In genomic region chr11:118212636-118213112, GRCm38 (mm10) we compare ENCODE assay signal across 10 mouse cellular contexts. TPM values are rescaled to one million over a fixed set of nuclear protein-coding genes. Genes with fewer than 3 reads are reported as not detected.
A peak's percentile ranks its signal among the peaks of the same experiment; 100 is the strongest.
DNase-seq lines count a peak whose midpoint lies in the region; ATAC-seq and TF ChIP-seq lines count a peak whose summit lies in the region.
"Had no signal": no experiment of that assay in that cellular context is flagged by ENCODE, and none has a peak within 500 bp of the region (broad histone marks: within the 10 kb centered on the region; RNA-seq: fewer than 3 reads in every experiment).

No protein-coding gene starts in this region.

- peak overlapping the region; percentile 97 for H3K27ac ChIP-seq in layer of hippocampus, adult 2 months
- H3K27ac ChIP-seq in MEL (ENCODE audit: control insufficient read depth, low read depth, low read length), result no peak overlapping the region
- peak overlapping the region; percentile 73 for H3K27ac ChIP-seq in forebrain, postnatal 0 days (ENCODE audit: low read depth, low read length)

- H3K27me3 ChIP-seq in MEL (ENCODE audit: control insufficient read depth in 1 of 2, insufficient read depth in 2 of 2, low read length in 2 of 2), result no peaks in the 10 kb centered on the region
- H3K27me3 ChIP-seq in forebrain, postnatal 0 days (ENCODE audit: insufficient read depth, low read length), result no peaks in the 10 kb centered on the region
- H3K27me3 ChIP-seq: midbrain, embryonic 12.5 days had no signal

- no peak for ATAC-seq in forebrain, postnatal 0 days
- peak; percentile 47 for ATAC-seq in megakaryocyte progenitor cell, adult 5-6 weeks (replicated peaks; ENCODE audit: poor library complexity)

- no peak for DNase-seq in layer of hippocampus, adult 2 months (ENCODE audit: low spot score in 2 of 2)
- DNase-seq in layer of hippocampus, postnatal 10 days (ENCODE audit: low spot score in 2 of 2), result no peak
- peak; percentile 57 for DNase-seq in MEL (ENCODE audit: low read depth, low spot score)
- DNase-seq in forebrain, postnatal 0 days, result no peak
- no peak for DNase-seq in layer of hippocampus, postnatal 14 days (ENCODE audit: low spot score in 2 of 2)
- no peak for DNase-seq in gastrocnemius, postnatal 10 days
- DNase-seq in right cerebral cortex, postnatal 10 days (ENCODE audit: low spot score in 2 of 2), result no peak
- DNase-seq: adrenal gland, postnatal 10 days had no signal

- no peak overlapping the region for H3K4me2 ChIP-seq in forebrain, postnatal 0 days (ENCODE audit: low read depth)
- H3K4me2 ChIP-seq: midbrain, embryonic 12.5 days had no signal

- H3K9me3 ChIP-seq in MEL (replicated peaks; ENCODE audit: insufficient read depth, low read length), result no peaks in the 10 kb centered on the region
- H3K9me3 ChIP-seq in forebrain, postnatal 0 days (ENCODE audit: low read length), result no peaks in the 10 kb centered on the region
- H3K9me3 ChIP-seq: midbrain, embryonic 12.5 days had no signal

- no peaks in the 10 kb centered on the region for H3K79me2 ChIP-seq in MEL (ENCODE audit: control insufficient read depth, insufficient read depth, low read length, poor library complexity)

- peaks cover 0 to 10% of the 10 kb centered on the region in 2 experiments; a peak in 2 of 4 replicates for H3K36me3 ChIP-seq in MEL (ENCODE audit: control insufficient read depth in 1 of 2, insufficient read depth in 2 of 2, low read length in 2 of 2)
- H3K36me3 ChIP-seq in forebrain, postnatal 0 days (ENCODE audit: insufficient read depth), result no peaks in the 10 kb centered on the region
- H3K36me3 ChIP-seq: midbrain, embryonic 12.5 days had no signal

- no peak for TF ChIP-seq EP300 in MEL (IDR thresholded peaks at IDR 0.05; ENCODE audit: low read depth in 1 of 2, low read length in 2 of 2)

- TF ChIP-seq POLR2A in MEL (IDR thresholded peaks at IDR 0.05; ENCODE audit: control insufficient read depth in 1 of 2, insufficient read depth in 1 of 2, low read depth in 1 of 2, low read length in 2 of 2, poor library complexity in 1 of 2), result no peak

- peak overlapping the region; percentile 59 for H3K9ac ChIP-seq in MEL (ENCODE audit: control insufficient read depth, low read depth, low read length, poor library complexity, severe bottlenecking)
- H3K9ac ChIP-seq in forebrain, postnatal 0 days, result no peak overlapping the region
- H3K9ac ChIP-seq: midbrain, embryonic 12.5 days had no signal

- peak overlapping the region; percentile 24; the same call in 1 of the 2 replicates for H3K4me3 ChIP-seq in layer of hippocampus, adult 2 months
- H3K4me3 ChIP-seq in MEL (ENCODE audit: control insufficient read depth in 1 of 2, insufficient read depth in 1 of 2, low read depth in 2 of 2, low read length in 2 of 2), result peak overlapping the region; percentile 24 to 52
- no peak overlapping the region for H3K4me3 ChIP-seq in forebrain, postnatal 0 days (ENCODE audit: low read depth, low read length)
- H3K4me3 ChIP-seq: midbrain, embryonic 12.5 days had no signal

- no peak for TF ChIP-seq CTCF in layer of hippocampus, adult 2 months (conservative IDR thresholded peaks at IDR 0.05)
- TF ChIP-seq CTCF in MEL (IDR thresholded peaks at IDR 0.05 in 2 of 3, conservative IDR thresholded peaks at IDR 0.05 in 1 of 3; ENCODE audit: control insufficient read depth in 1 of 3, insufficient read depth in 1 of 3, low read depth in 2 of 3, low read length in 3 of 3, poor library complexity in 1 of 3, severe bottlenecking in 1 of 3), result no peak
- no peak for TF ChIP-seq CTCF in forebrain, postnatal 0 days (IDR thresholded peaks at IDR 0.05; ENCODE audit: low read depth)

- TF ChIP-seq RAD21 in MEL (IDR thresholded peaks at IDR 0.05; ENCODE audit: low read depth, low read length), result no peak

- WGBS in forebrain, postnatal 0 days, result 66% methylated on average over 7 of the region's 7 CpGs

- H3K4me1 ChIP-seq in MEL (ENCODE audit: control insufficient read depth in 1 of 2, insufficient read depth in 2 of 2, low read length in 2 of 2), result peaks cover 2 to 21% of the 10 kb centered on the region in 2 experiments
- peaks cover 46% of the 10 kb centered on the region for H3K4me1 ChIP-seq in forebrain, postnatal 0 days (ENCODE audit: insufficient read depth)

TF ChIP-seq in MEL, 35 proteins besides CTCF, POLR2A, EP300 and RAD21:
- TF ChIP-seq CHD2 (IDR thresholded peaks at IDR 0.05; ENCODE audit: low read length), result no peak
- TF ChIP-seq ZC3H11A (IDR thresholded peaks at IDR 0.05; ENCODE audit: low read depth, low read length), result no peak
- TF ChIP-seq SMC3 (IDR thresholded peaks at IDR 0.05; ENCODE audit: low read depth, low read length), result no peak
- no peak for TF ChIP-seq MAFK (IDR thresholded peaks at IDR 0.05; ENCODE audit: borderline replicate concordance, low read depth, low read length)
- no peak for TF ChIP-seq USF1 (IDR thresholded peaks at IDR 0.05; ENCODE audit: low read depth, low read length)
- TF ChIP-seq JUND (IDR thresholded peaks at IDR 0.05; ENCODE audit: low read depth, low read length), result no peak
- no peak for TF ChIP-seq GATA1 (IDR thresholded peaks at IDR 0.05; ENCODE audit: low read depth, low read length)
- TF ChIP-seq ZKSCAN1 (IDR thresholded peaks at IDR 0.05; ENCODE audit: low read depth, low read length), result no peak
- TF ChIP-seq E2F4 (IDR thresholded peaks at IDR 0.05; ENCODE audit: borderline replicate concordance, low read depth, low read length), result no peak
- no peak for TF ChIP-seq UBTF (IDR thresholded peaks at IDR 0.05; ENCODE audit: borderline replicate concordance, insufficient read depth, low read depth, low read length)
- TF ChIP-seq MEF2A (IDR thresholded peaks at IDR 0.05; ENCODE audit: extremely low read depth, insufficient replicate concordance, low read depth, low read length, poor library complexity, severe bottlenecking), result no peak
- TF ChIP-seq MAZ (IDR thresholded peaks at IDR 0.05; ENCODE audit: low read depth, low read length), result no peak
- TF ChIP-seq ZNF384 (IDR thresholded peaks at IDR 0.05; ENCODE audit: low read depth, low read length), result no peak
- TF ChIP-seq GABPA (IDR thresholded peaks at IDR 0.05; ENCODE audit: low read depth, low read length), result no peak
- no peak for TF ChIP-seq NELFE (IDR thresholded peaks at IDR 0.05; ENCODE audit: low read depth, low read length)
- no peak for TF ChIP-seq HCFC1 (IDR thresholded peaks at IDR 0.05; ENCODE audit: low read depth, low read length)
- no peak for TF ChIP-seq POLR2AphosphoS2 (IDR thresholded peaks at IDR 0.05; ENCODE audit: low read length)
- TF ChIP-seq POLR2AphosphoS5 (IDR thresholded peaks at IDR 0.05; ENCODE audit: borderline replicate concordance, low read depth, low read length), result no peak
- TF ChIP-seq MYB (IDR thresholded peaks at IDR 0.05; ENCODE audit: low read depth, low read length), result no peak
- no peak for TF ChIP-seq KAT2A (conservative IDR thresholded peaks at IDR 0.05; ENCODE audit: low read depth, low read length)

RNA-seq across cellular contexts. Expression of gene Cyth1, which starts 35.7 kb away (rescaled TPM):
- 100 to 1,000 TPM; 101 to 108 TPM for total RNA-seq in layer of hippocampus, adult 2 months (2021)
- 10 to 100 TPM; 59.3 to 63.5 TPM for total RNA-seq in layer of hippocampus, postnatal 10 days (2021)
- total RNA-seq in MEL (2012; rRNA removed), result 12.0 and 13.6 TPM in 2 replicates
- 10 to 100 TPM in 1 of 2 experiments, not detected in 1; 13.2 TPM for polyA plus RNA-seq in MEL (2012; ENCODE audit: insufficient read depth in 1 of 2, insufficient read length in 2 of 2, low read depth in 1 of 2, low replicate concordance in 2 of 2, missing spikeins in 1 of 2)
- 64.1 and 74.1 TPM in 2 replicates for total RNA-seq in forebrain, postnatal 0 days (2014; rRNA removed)
- polyA plus RNA-seq in forebrain, postnatal 0 days (2015; fragmentation: Nextera tagmentation; extraction: Ambion mirVana), result 23.7 and 24.2 TPM in 2 replicates
- 12.3 and 15.1 TPM in 2 replicates for total RNA-seq in megakaryocyte progenitor cell, adult 5-6 weeks (2015)
- total RNA-seq in megakaryocyte progenitor cell, adult 5-6 weeks (2017), result 45.5 and 56.3 TPM in 2 replicates
- total RNA-seq in layer of hippocampus, postnatal 14 days (2021), result 10 to 100 TPM; 72.0 to 75.0 TPM
- total RNA-seq in gastrocnemius, postnatal 10 days (2021), result 10 to 100 TPM; 26.4 to 30.7 TPM
